Mouse (Mus musculus) heart, embryonic 12.5 days (tissue): Measurements from ENCODE around the gene Asap3. TPM values are rescaled to one million over a fixed set of nuclear protein-coding genes. Genes with fewer than 3 reads are reported as not detected.

Experiments used
- ATAC-seq: fragments of 200-750 bp; cut with Nextera tagmentation; 2 replicates; pipeline ENCODE4 v1.8.0; 2017; ENCODE audit warnings: moderate TSS enrichment, moderate library complexity; ENCODE audit not compliant: insufficient number of reproducible peaks, low FRiP score
- H3K27ac ChIP-seq: fragments of 300-500 bp; sonication (generic); 2 replicates; pipeline ENCODE4 v1.5.1; 2016; ENCODE audit warnings: mild to moderate bottlenecking, moderate library complexity; ENCODE audit not compliant: poor library complexity, severe bottlenecking
- H3K27me3 ChIP-seq: fragments of 300-500 bp; sonication (generic); replicated peaks from 2 replicates; pipeline ENCODE4 v1.6.1; 2016; ENCODE audit warnings: mild to moderate bottlenecking, moderate library complexity
- H3K36me3 ChIP-seq: fragments of 300-500 bp; sonication (generic); 2 replicates; pipeline ENCODE4 v1.6.1; 2016; ENCODE audit warnings: mild to moderate bottlenecking, moderate library complexity
- H3K4me1 ChIP-seq: fragments of 300-500 bp; sonication (generic); replicated peaks from 2 replicates; pipeline ENCODE4 v1.6.1; 2016; ENCODE audit warnings: mild to moderate bottlenecking
- H3K4me2 ChIP-seq: fragments of 300-500 bp; sonication (generic); 2 replicates; pipeline ENCODE4 v1.6.1; 2016; ENCODE audit warnings: mild to moderate bottlenecking, moderate library complexity
- H3K4me3 ChIP-seq: fragments of 300-500 bp; sonication (generic); 2 replicates; pipeline ENCODE4 v1.5.1; 2016; ENCODE audit warnings: mild to moderate bottlenecking
- H3K9ac ChIP-seq: fragments of 300-500 bp; sonication (generic); 2 replicates; pipeline ENCODE4 v1.6.1; 2016; ENCODE audit warnings: mild to moderate bottlenecking, moderate library complexity
- H3K9me3 ChIP-seq: fragments of 300-500 bp; sonication (generic); replicated peaks from 2 replicates; pipeline ENCODE4 v1.6.1; 2016; ENCODE audit warnings: mild to moderate bottlenecking, moderate library complexity
- WGBS: fragments of 180-500 bp; shearing (Covaris S2); methylation state at CpG from one replicate; pipeline ENCODE4 v1.1.7; 2016; 5-methylcytosine and 5-hydroxymethylcytosine counted together
- polyA plus RNA-seq: library from polyadenylated mRNA; unstranded; fragments of >200 nt; fragmentation: Nextera tagmentation; extraction: Ambion mirVana; gene quantifications from 2 replicates; pipeline ENCODE4 v1.2.1, GENCODE M21; 2016

Asap3 gene
- polyA plus RNA-seq, 1 experiment from 2014 or later: 2.9 TPM

- H3K9ac ChIP-seq: peak overlapping the region; percentile 39; the same call in 1 of the 2 replicates
- no peak for ATAC-seq
- peaks cover 39% of the 10 kb centered on the region for H3K4me1 ChIP-seq
- H3K27ac ChIP-seq: peak overlapping the region; percentile 97
- 0 out of 2 replicates have a peak, but pooled peaks cover under 1% of the 10 kb centered on the region for H3K27me3 ChIP-seq
- peaks cover 18% of the 10 kb centered on the region for H3K36me3 ChIP-seq
- no peak overlapping the region for H3K4me3 ChIP-seq
- H3K4me2 ChIP-seq: peak overlapping the region; percentile 86
- WGBS: 38% methylated on average over 2 of the region's 2 CpGs
- peaks cover 10% of the 10 kb centered on the region for H3K9me3 ChIP-seq
Measured at GRCm38 (mm10) chr4:136283783-136284182, 77.6 kb downstream of the Asap3 start.

GRCm38 (mm10) chr4:136284455-136284854 lies 78.3 kb downstream of the Asap3 start, which contains the start of gene Zfp46:
Gene Zfp46 (plus strand): TSS chr4:136284683.
- H3K36me3 ChIP-seq: peaks cover 25% of the 10 kb centered on the region
- H3K4me3 ChIP-seq: peak within 1 kb of the TSS; percentile 68
- H3K4me2 ChIP-seq: peak within 1 kb of the TSS; percentile 86
- peaks cover 5% of the 10 kb centered on the region; the same call in 1 of the 2 replicates for H3K27me3 ChIP-seq
- H3K27ac ChIP-seq: peak within 1 kb of the TSS; percentile 97
- H3K9me3 ChIP-seq: peaks cover 14% of the 10 kb centered on the region
- peaks cover 39% of the 10 kb centered on the region for H3K4me1 ChIP-seq
- 21% methylated on average over 5 of the region's 5 CpGs for WGBS
- peak within 1 kb of the TSS; percentile 78 for H3K9ac ChIP-seq
- no peak for ATAC-seq

GRCm38 (mm10) chr4:136284891-136285290 lies 78.7 kb downstream of the Asap3 start:
- peaks cover 29% of the 10 kb centered on the region for H3K36me3 ChIP-seq
- ATAC-seq: no peak
- 20% methylated on average over 6 of the region's 6 CpGs for WGBS
- H3K4me1 ChIP-seq: peaks cover 39% of the 10 kb centered on the region
- H3K4me3 ChIP-seq: peak overlapping the region; percentile 68
- H3K9me3 ChIP-seq: peaks cover 14% of the 10 kb centered on the region
- peak overlapping the region; percentile 97 for H3K27ac ChIP-seq
- H3K9ac ChIP-seq: peak overlapping the region; percentile 78
- peak overlapping the region; percentile 86 for H3K4me2 ChIP-seq
- peaks cover 9% of the 10 kb centered on the region; the same call in 1 of the 2 replicates for H3K27me3 ChIP-seq

GRCm38 (mm10) chr4:136285348-136285810 lies 79.2 kb downstream of the Asap3 start:
- peak overlapping the region; percentile 78 for H3K9ac ChIP-seq
- peak overlapping the region; percentile 86 for H3K4me2 ChIP-seq
- H3K36me3 ChIP-seq: peaks cover 34% of the 10 kb centered on the region
- peak; percentile 95 for ATAC-seq
- H3K4me1 ChIP-seq: peaks cover 39% of the 10 kb centered on the region
- H3K4me3 ChIP-seq: peak overlapping the region; percentile 68
- H3K9me3 ChIP-seq: peaks cover 18% of the 10 kb centered on the region
- under 1% methylated on average over 25 of the region's 25 CpGs for WGBS
- H3K27ac ChIP-seq: peak overlapping the region; percentile 97
- H3K27me3 ChIP-seq: peaks cover 14% of the 10 kb centered on the region; the same call in 1 of the 2 replicates

- peak overlapping the region; percentile 68 for H3K4me3 ChIP-seq
- H3K27me3 ChIP-seq: peaks cover 19% of the 10 kb centered on the region; the same call in 1 of the 2 replicates
- H3K9me3 ChIP-seq: peaks cover 22% of the 10 kb centered on the region
- peaks cover 39% of the 10 kb centered on the region for H3K36me3 ChIP-seq
- WGBS: 0% methylated on average over 29 of the region's 29 CpGs
- H3K9ac ChIP-seq: peak overlapping the region; percentile 78
- peaks cover 39% of the 10 kb centered on the region for H3K4me1 ChIP-seq
- ATAC-seq: peak; percentile 90
- peak overlapping the region; percentile 97 for H3K27ac ChIP-seq
- H3K4me2 ChIP-seq: peak overlapping the region; percentile 86
Measured at GRCm38 (mm10) chr4:136285811-136286371, 79.7 kb downstream of the Asap3 start.

- Histone ChIP-seq H3K27me3 (peaks cover 20% of the 10 kb centered on the region; the same call in 1 of the 2 replicates), H3K27ac (no peak overlapping the region), H3K9me3 (peaks cover 22% of the 10 kb centered on the region), H3K4me2 (no peak overlapping the region), H3K4me1 (peaks cover 13% of the 10 kb centered on the region), H3K9ac (no peak overlapping the region), H3K4me3 (no peak overlapping the region), H3K36me3 (peaks cover 78% of the 10 kb centered on the region)
- no peak for ATAC-seq
- WGBS: 51% methylated on average over 66 of the region's 66 CpGs
Measured at GRCm38 (mm10) chr4:136289918-136290780, 84.0 kb downstream of the Asap3 start.

- WGBS: 71% methylated on average over 39 of the region's 39 CpGs
Measured at GRCm38 (mm10) chr4:136290781-136291595, 84.8 kb downstream of the Asap3 start.

GRCm38 (mm10) chr4:136291692-136292091 lies 85.5 kb downstream of the Asap3 start:
- ATAC-seq: no peak
- Histone ChIP-seq H3K4me2 (no peak overlapping the region), H3K4me1 (peaks cover 12% of the 10 kb centered on the region), H3K9me3 (peaks cover 22% of the 10 kb centered on the region), H3K27me3 (peaks cover 20% of the 10 kb centered on the region; the same call in 1 of the 2 replicates), H3K4me3 (no peak overlapping the region), H3K36me3 (peaks cover 86% of the 10 kb centered on the region), H3K9ac (no peak overlapping the region), H3K27ac (no peak overlapping the region)
- WGBS: 78% methylated on average over 6 of the region's 6 CpGs

More at GRCm38 (mm10) chr4:136290781-136291595, 84.8 kb downstream of the Asap3 start:
- no peak overlapping the region for H3K9ac ChIP-seq
- no peak overlapping the region for H3K27ac ChIP-seq
- H3K4me1 ChIP-seq: peaks cover 15% of the 10 kb centered on the region
- H3K27me3 ChIP-seq: peaks cover 20% of the 10 kb centered on the region; the same call in 1 of the 2 replicates
- peaks cover 83% of the 10 kb centered on the region for H3K36me3 ChIP-seq
- H3K4me2 ChIP-seq: no peak overlapping the region
- no peak for ATAC-seq
- H3K4me3 ChIP-seq: no peak overlapping the region
- H3K9me3 ChIP-seq: peaks cover 22% of the 10 kb centered on the region
